Mouse (Mus musculus) bone marrow macrophage, adult 2 months (primary cell): ENCODE measurements around the gene Dock4.

ENCODE experiments used
- CTCF ChIP-seq: IDR thresholded peaks from 2 replicates; pipeline ENCODE4 v1.5.1; 2012; ENCODE audit warnings: low read depth, mild to moderate bottlenecking, low read length, moderate library complexity
- POLR2A ChIP-seq: IDR thresholded peaks from 2 replicates; pipeline ENCODE4 v1.6.1; 2012; ENCODE audit warnings: mild to moderate bottlenecking, low read depth, low read length, borderline replicate concordance

- TF ChIP-seq CTCF (no peak), POLR2A (no peak)
Observed at GRCm38 (mm10) chr12:40594161-40594560, 148.4 kb downstream of the Dock4 start.
